Comparison of ENCODE assay signal across 20 mouse cellular contexts in genomic region chr14:22240315-22240714, GRCm38 (mm10).
DNase-seq lines count a peak whose midpoint lies in the region; ATAC-seq lines count a peak whose summit lies in the region.
"Had no signal": no experiment of that assay in that cellular context is flagged by ENCODE, and none has a peak within 500 bp of the region (broad histone marks: within the 10 kb centered on the region; RNA-seq: fewer than 3 reads in every experiment).

No protein-coding gene starts in this region.

- H3K4me2 ChIP-seq in forebrain, embryonic 14.5 days (ENCODE audit: low read length) = no peak overlapping the region
- no peak overlapping the region for H3K4me2 ChIP-seq in forebrain, embryonic 16.5 days (ENCODE audit: low read length)
- H3K4me2 ChIP-seq in hindbrain, embryonic 16.5 days (ENCODE audit: low read length) = no peak overlapping the region
- H3K4me2 ChIP-seq: embryonic facial prominence, embryonic 12.5 days; liver, embryonic 12.5 days; lung, embryonic 14.5 days had no signal

- 0 out of 2 replicates have a peak, but pooled peaks cover 2% of the 10 kb centered on the region for H3K4me1 ChIP-seq in forebrain, embryonic 14.5 days (ENCODE audit: control insufficient read depth, insufficient read depth, low read length)
- no peaks in the 10 kb centered on the region; the same call in 1 of the 2 replicates for H3K4me1 ChIP-seq in forebrain, embryonic 16.5 days (replicated peaks; ENCODE audit: control insufficient read depth, insufficient read depth, low read length)
- no peaks in the 10 kb centered on the region for H3K4me1 ChIP-seq in hindbrain, embryonic 16.5 days (ENCODE audit: control insufficient read depth, insufficient read depth, low read depth, low read length)
- H3K4me1 ChIP-seq: heart, embryonic 10.5 days; liver, embryonic 12.5 days had no signal

- peak; percentile 8 for DNase-seq in forebrain, embryonic 14.5 days (ENCODE audit: low spot score)
- DNase-seq in kidney, postnatal 10 days = peak; percentile 22
- no peak for DNase-seq in kidney, postnatal 25 days
- DNase-seq in retina, postnatal 1 day = peak; percentile 46
- DNase-seq in cerebellum, postnatal 14 days = no peak
- DNase-seq in urinary bladder, postnatal 25 days (ENCODE audit: low spot score) = no peak
- DNase-seq: adrenal gland, postnatal 10 days; cerebellum, adult 11-12 months; gastrocnemius, postnatal 14 days; heart, postnatal 10 days; lung, embryonic 14.5 days; lung, postnatal 4 days; right cerebral cortex, postnatal 25 days; thymus, postnatal 36 days had no signal

- H3K27me3 ChIP-seq in forebrain, embryonic 14.5 days (replicated peaks; ENCODE audit: control insufficient read depth, insufficient read depth, low read length) = no peaks in the 10 kb centered on the region
- no peaks in the 10 kb centered on the region for H3K27me3 ChIP-seq in forebrain, embryonic 16.5 days (replicated peaks; ENCODE audit: control insufficient read depth, insufficient read depth, low read length)
- H3K27me3 ChIP-seq in hindbrain, embryonic 16.5 days (replicated peaks; ENCODE audit: control insufficient read depth, insufficient read depth, low read length) = no peaks in the 10 kb centered on the region
- H3K27me3 ChIP-seq: embryonic facial prominence, embryonic 12.5 days; liver, embryonic 12.5 days had no signal

- no peak overlapping the region for H3K4me3 ChIP-seq in forebrain, embryonic 14.5 days (ENCODE audit: low read depth, low read length)
- H3K4me3 ChIP-seq in forebrain, embryonic 16.5 days (replicated peaks; ENCODE audit: low read length) = no peak overlapping the region
- no peak overlapping the region for H3K4me3 ChIP-seq in hindbrain, embryonic 16.5 days (ENCODE audit: low read length)
- H3K4me3 ChIP-seq: embryonic facial prominence, embryonic 12.5 days; heart, embryonic 10.5 days; liver, embryonic 12.5 days had no signal

- H3K36me3 ChIP-seq in forebrain, embryonic 14.5 days (ENCODE audit: control insufficient read depth, insufficient read depth, low read length) = no peaks in the 10 kb centered on the region
- H3K36me3 ChIP-seq in forebrain, embryonic 16.5 days (ENCODE audit: control insufficient read depth, insufficient read depth) = no peaks in the 10 kb centered on the region
- H3K36me3 ChIP-seq in hindbrain, embryonic 16.5 days (ENCODE audit: control insufficient read depth, insufficient read depth, low read length) = no peaks in the 10 kb centered on the region
- H3K36me3 ChIP-seq: embryonic facial prominence, embryonic 12.5 days; heart, embryonic 10.5 days; liver, embryonic 12.5 days had no signal

- 39% methylated on average over 3 of the region's 3 CpGs for WGBS in forebrain, embryonic 14.5 days
- 38% methylated on average over 3 of the region's 3 CpGs for WGBS in forebrain, embryonic 16.5 days
- 44% methylated on average over 3 of the region's 3 CpGs for WGBS in hindbrain, embryonic 16.5 days

- no peaks in the 10 kb centered on the region for H3K9me3 ChIP-seq in forebrain, embryonic 14.5 days (replicated peaks; ENCODE audit: control insufficient read depth, low read length)
- H3K9me3 ChIP-seq in forebrain, embryonic 16.5 days (ENCODE audit: control insufficient read depth, low read length) = no peaks in the 10 kb centered on the region
- H3K9me3 ChIP-seq in hindbrain, embryonic 16.5 days (ENCODE audit: control insufficient read depth, low read length) = no peaks in the 10 kb centered on the region
- H3K9me3 ChIP-seq: embryonic facial prominence, embryonic 12.5 days; heart, embryonic 10.5 days; liver, embryonic 12.5 days had no signal

- ATAC-seq in forebrain, embryonic 14.5 days = no peak
- ATAC-seq in forebrain, embryonic 16.5 days = no peak
- ATAC-seq in hindbrain, embryonic 16.5 days = peak; percentile 50; the same call in 1 of the 2 replicates
- ATAC-seq: inflammation-experienced regulatory T-cells, adult 6 months; liver, embryonic 12.5 days had no signal

- H3K27ac ChIP-seq in forebrain, embryonic 14.5 days (ENCODE audit: low read depth, low read length) = no peak overlapping the region
- H3K27ac ChIP-seq in forebrain, embryonic 16.5 days (ENCODE audit: low read length) = no peak overlapping the region
- no peak overlapping the region for H3K27ac ChIP-seq in hindbrain, embryonic 16.5 days (ENCODE audit: low read depth, low read length)
- H3K27ac ChIP-seq: embryonic facial prominence, embryonic 12.5 days; heart, embryonic 10.5 days; liver, embryonic 12.5 days had no signal

- H3K9ac ChIP-seq in forebrain, embryonic 14.5 days (ENCODE audit: low read length) = no peak overlapping the region
- H3K9ac ChIP-seq in forebrain, embryonic 16.5 days (replicated peaks; ENCODE audit: low read depth, low read length) = no peak overlapping the region
- H3K9ac ChIP-seq in hindbrain, embryonic 16.5 days (ENCODE audit: low read depth, low read length) = no peak overlapping the region
- H3K9ac ChIP-seq: embryonic facial prominence, embryonic 12.5 days; liver, embryonic 12.5 days; lung, embryonic 14.5 days had no signal

Comparison
In these comparisons a context has a peak if more than half of its experiments do, and no peak if none do; other contexts are left out.
1. DNase-seq: peak in forebrain, embryonic 14.5 days (single experiment), kidney, postnatal 10 days (single experiment) and retina, postnatal 1 day (single experiment); none in kidney, postnatal 25 days (0 of 2), cerebellum, postnatal 14 days (0 of 2) and urinary bladder, postnatal 25 days (single experiment).